In genomic region chr6:91383303-91383702, GRCm38 (mm10) we compare ENCODE assay signal across 17 mouse cellular contexts. TPM values are rescaled to one million over a fixed set of nuclear protein-coding genes. Genes with fewer than 3 reads are reported as not detected.
"Had no signal": no experiment of that assay in that cellular context is flagged by ENCODE, and none has a peak within 500 bp of the region (broad histone marks: within the 10 kb centered on the region; RNA-seq: fewer than 3 reads in every experiment).

No protein-coding gene starts in this region.

- H3K36me3 ChIP-seq: midbrain, embryonic 15.5 days; stomach, embryonic 15.5 days had no signal

- H3K9ac ChIP-seq: liver, postnatal 0 days; lung, embryonic 14.5 days; midbrain, embryonic 13.5 days; midbrain, embryonic 15.5 days; neural tube, embryonic 12.5 days; stomach, embryonic 15.5 days had no signal

- H3K27ac ChIP-seq: macrophage; midbrain, embryonic 13.5 days; midbrain, embryonic 15.5 days; neural tube, embryonic 12.5 days; stomach, embryonic 15.5 days; stomach, postnatal 0 days had no signal

- H3K27me3 ChIP-seq: midbrain, embryonic 13.5 days; midbrain, embryonic 15.5 days; neural tube, embryonic 12.5 days; stomach, embryonic 15.5 days had no signal

- DNase-seq: liver, postnatal 0 days; lung, embryonic 14.5 days; lung, postnatal 14 days; lung, postnatal 36 days; right cerebral cortex, postnatal 14 days; thymus, adult 2 months; thymus, postnatal 25 days; thymus, postnatal 4 days had no signal

- H3K9me3 ChIP-seq: megakaryocyte, embryonic 14.5 days; midbrain, embryonic 13.5 days; midbrain, embryonic 15.5 days; neural tube, embryonic 12.5 days; stomach, embryonic 15.5 days had no signal

- ATAC-seq: liver, postnatal 0 days; midbrain, embryonic 13.5 days; midbrain, embryonic 15.5 days had no signal

- H3K4me1 ChIP-seq: midbrain, embryonic 15.5 days; stomach, embryonic 15.5 days had no signal

- H3K4me3 ChIP-seq: megakaryocyte, embryonic 14.5 days; midbrain, embryonic 13.5 days; midbrain, embryonic 15.5 days; neural tube, embryonic 12.5 days; stomach, embryonic 15.5 days had no signal

- H3K4me2 ChIP-seq: lung, embryonic 14.5 days; midbrain, embryonic 11.5 days; midbrain, embryonic 13.5 days; midbrain, embryonic 15.5 days; neural tube, embryonic 12.5 days; stomach, embryonic 15.5 days had no signal

RNA-seq across cellular contexts. Expression of gene Wnt7a, which starts 27.9 kb away (rescaled TPM):
- polyA plus RNA-seq: macrophage; stomach, postnatal 0 days; urinary bladder, adult 2 months had no signal
